Mouse (Mus musculus) heart, postnatal 0 days (tissue): Measurements from ENCODE around the gene Cttnbp2.

Source experiments
- CTCF ChIP-seq: IDR thresholded peaks from 2 replicates; pipeline ENCODE4 v1.5.1; 2016; ENCODE audit warnings: antibody characterized with exemption, control low read depth, low read depth
- EP300 ChIP-seq: IDR thresholded peaks from 2 replicates; pipeline ENCODE4 v1.6.1; 2016; ENCODE audit warnings: antibody characterized with exemption, low read depth

DNA sequence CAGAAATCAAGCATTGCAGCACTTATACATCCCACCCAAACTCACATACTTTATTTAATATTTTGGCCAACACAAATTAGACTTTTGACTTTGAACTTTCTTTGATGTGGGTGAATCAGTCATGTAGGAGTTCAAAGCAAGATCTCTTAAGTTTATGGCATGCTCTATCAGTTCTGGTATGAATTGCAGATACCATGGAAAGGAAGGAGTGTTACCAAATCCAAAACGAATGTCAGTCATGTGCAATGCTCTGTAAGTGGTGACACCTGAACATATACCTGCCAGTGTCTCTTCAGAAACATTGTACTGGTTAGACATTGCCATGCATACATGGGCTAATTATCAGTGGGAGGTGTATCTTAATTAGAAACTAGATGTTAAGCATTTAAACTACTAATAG lies 154.5 kb downstream of the Cttnbp2 start:
- no peak for TF ChIP-seq CTCF
- no peak for TF ChIP-seq EP300
